Mouse (Mus musculus): ENCODE measurements around the gene Ebf1.

The Ebf1 gene

GRCm38 (mm10) chr11:44894798-44895197, 277.7 kb downstream of the Ebf1 start:
- no peak for DNase-seq (ENCODE audit: low read depth, low spot score)

- no peak for DNase-seq (ENCODE audit: low read depth, low spot score)
Measured at GRCm38 (mm10) chr11:44895893-44896292, 278.8 kb downstream of the Ebf1 start.

GRCm38 (mm10) chr11:44897140-44897665, 280.1 kb downstream of the Ebf1 start:
- DNase-seq (ENCODE audit: low read depth, low spot score), result no peak

GRCm38 (mm10) chr11:44899554-44899953, 282.4 kb downstream of the Ebf1 start:
- DNase-seq (ENCODE audit: low read depth, low spot score), result no peak

GRCm38 (mm10) chr11:44899965-44900364, 282.8 kb downstream of the Ebf1 start:
- no peak for DNase-seq (ENCODE audit: low read depth, low spot score)

DNA sequence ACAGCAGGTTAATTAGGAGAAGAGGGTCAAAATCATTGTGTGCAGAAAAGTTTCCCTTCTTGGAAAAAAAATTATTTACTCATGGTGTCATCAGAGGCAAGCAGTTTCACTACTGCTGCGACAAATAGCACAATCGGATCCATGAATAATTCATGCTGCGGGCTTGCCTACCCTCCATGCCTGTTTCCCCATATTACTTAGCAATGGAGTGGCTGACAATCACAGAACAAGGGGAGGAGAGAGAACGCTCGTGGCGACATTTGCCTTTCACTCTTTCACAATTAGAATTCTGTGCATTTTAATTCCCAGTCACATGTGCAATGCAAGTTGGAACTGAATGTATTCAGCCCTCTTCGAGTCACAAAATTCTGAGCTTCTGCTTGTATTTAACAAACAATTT, 283.4 kb downstream of the Ebf1 start:
- DNase-seq (ENCODE audit: low read depth, low spot score), result no peak

DNA sequence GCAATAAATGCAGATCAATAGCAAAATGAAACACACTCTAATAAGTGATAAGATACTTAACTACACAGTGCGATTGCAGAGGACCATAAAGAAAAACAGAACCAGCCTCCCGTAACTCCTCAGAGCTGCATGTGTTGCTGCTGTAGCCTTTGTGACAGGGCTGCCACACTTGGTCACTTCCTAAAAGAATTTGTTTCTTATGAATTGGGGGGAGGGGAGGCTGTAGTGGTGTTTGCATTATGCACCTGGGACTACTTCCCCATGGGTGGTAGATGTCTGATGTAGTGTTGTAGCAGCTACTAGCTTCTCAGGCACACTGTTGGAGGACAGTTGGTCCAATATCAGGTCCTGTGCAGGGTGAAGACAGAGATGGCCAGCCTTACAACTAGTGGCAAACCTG, 284.6 kb downstream of the Ebf1 start:
- DNase-seq (ENCODE audit: low read depth, low spot score), result no peak

DNA sequence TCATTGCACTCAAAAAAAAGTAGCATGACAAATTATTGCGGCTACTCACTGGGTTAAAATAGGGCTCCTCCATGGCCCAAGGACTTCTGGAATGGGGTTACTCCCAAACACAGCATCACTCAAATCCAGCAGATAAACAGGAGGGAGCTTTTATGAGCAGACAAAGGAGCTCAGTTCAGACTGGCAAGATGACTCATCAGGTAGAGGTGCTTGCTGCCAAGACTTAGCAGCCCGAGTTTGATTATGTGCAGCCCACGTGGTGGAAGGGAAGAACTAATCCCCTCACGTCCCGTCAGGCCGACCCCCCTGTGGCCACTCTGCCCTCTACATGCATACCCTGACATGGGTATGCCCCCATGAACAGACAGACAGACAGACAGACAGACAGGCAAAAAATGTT, 285.0 kb downstream of the Ebf1 start:
- DNase-seq (ENCODE audit: low read depth, low spot score), result peak; percentile 78

DNA sequence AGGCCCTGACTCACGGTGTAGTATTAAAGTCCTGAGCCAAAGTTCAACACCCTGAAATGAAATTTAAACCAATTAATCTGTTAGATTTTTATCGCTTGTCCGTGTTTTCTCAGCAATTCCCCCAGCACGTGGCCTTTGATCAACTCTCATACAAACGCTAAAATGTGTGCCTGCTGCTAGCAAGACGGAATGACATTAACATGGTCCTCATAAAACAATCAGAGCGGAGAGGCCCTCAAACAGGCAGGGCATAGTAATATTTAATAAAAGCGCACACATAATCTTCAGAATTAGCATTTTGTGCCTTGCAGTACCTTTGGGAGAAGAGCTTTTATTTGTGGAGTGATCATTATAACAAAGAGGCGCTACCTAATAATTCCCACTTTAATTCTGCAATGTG, 287.0 kb downstream of the Ebf1 start:
- no peak for DNase-seq (ENCODE audit: low read depth, low spot score)

- no peak for DNase-seq (ENCODE audit: low read depth, low spot score)
Measured at GRCm38 (mm10) chr11:44906456-44906855, 289.3 kb downstream of the Ebf1 start.

GRCm38 (mm10) chr11:44911765-44912164, 294.6 kb downstream of the Ebf1 start:
- no peak for DNase-seq (ENCODE audit: low read depth, low spot score)

DNA sequence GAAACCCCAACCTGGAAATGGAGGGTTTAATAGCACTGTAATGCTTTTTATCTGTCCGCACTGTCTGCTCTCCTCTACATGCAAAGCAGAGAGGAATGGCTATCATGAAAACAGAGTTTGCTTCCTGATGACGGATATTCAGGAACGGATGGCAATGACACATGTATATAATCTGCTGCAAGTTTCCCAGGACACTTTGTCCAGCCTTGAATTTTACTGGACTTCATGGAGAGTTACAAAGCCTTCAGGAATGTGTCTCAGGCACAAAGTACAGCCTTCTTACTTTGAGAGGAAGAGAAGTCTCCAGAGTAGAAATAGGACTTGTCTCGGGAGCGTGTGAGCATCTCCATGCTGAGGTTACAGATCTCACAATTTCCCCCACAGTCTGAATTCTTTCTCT, 296.7 kb downstream of the Ebf1 start:
- peak; percentile 42 for DNase-seq (ENCODE audit: low read depth, low spot score)

DNA sequence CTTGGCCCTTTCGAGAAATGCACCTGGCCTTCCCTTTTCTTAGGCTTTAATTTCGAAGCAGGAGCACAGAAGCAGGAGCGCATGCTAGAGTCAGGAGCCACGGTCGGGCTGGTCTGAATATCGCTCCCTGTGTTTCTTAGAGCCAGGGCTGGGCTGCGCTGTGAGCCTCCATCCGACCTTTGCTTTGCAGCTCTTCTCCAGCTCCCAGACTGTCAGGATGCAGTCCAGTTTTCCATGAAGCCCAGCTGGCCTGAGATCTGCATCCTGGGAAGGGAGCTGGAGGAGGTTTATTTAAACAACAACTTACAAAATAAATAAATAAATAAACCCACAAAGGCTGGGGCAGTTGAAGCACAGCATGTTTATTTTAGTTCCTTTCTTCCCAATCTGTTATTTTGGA, 299.9 kb downstream of the Ebf1 start:
- no peak for DNase-seq (ENCODE audit: low read depth, low spot score)

DNA sequence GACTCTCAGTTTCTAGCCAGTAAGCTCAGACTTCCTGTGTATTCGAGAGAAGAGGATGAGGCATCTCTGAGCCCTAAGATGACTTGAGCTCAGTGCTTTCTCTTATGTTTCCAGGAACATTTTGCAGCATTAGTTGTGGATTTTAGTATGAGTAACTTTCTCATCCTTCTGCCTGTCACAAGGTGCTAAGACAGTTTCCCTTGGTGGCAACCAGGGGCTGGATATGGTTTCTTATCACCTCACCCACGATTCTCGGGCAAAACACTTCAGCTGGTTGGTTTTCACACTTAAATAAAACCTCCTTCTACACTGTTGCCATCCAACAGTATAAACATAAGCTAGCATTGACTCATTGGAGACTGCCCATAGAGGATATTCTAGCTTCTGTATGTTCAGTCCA, 306.0 kb downstream of the Ebf1 start:
- DNase-seq (ENCODE audit: low read depth, low spot score), result no peak

DNA sequence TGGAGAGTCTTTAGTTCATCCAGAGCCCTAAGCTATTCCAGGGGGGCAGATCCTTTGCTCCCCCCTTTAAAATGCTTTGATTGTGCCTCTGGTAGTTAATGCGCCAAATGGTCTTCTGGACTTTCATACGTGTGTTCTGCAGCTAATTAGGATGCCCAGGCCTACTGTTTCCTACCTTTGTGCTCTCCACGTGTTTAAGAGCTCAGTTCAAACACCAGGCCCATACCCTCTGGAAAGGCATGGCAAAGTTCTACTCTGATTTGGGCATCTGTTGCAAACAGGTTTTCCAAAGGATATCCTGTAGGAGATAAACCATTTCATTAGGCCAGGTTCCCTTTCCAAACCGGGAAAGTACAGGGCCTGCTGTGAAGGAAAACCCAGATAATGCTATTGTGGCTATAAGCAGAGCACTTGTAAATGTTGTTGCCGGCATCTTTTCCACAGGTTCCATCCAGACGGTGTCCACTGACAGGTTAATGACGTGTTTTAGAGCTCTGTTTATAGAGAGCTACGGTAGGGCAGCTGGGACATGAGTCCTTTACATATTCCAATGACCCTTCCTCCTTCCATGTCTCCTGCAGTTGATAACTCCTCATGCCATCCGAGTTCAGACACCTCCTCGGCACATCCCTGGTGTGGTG, 306.9 kb downstream of the Ebf1 start:
- DNase-seq (ENCODE audit: low read depth, low spot score), result no peak

- no peak for DNase-seq (ENCODE audit: low read depth, low spot score)
Measured at GRCm38 (mm10) chr11:44924896-44925295, 307.8 kb downstream of the Ebf1 start.

GRCm38 (mm10) chr11:44925806-44926525, 308.8 kb downstream of the Ebf1 start:
- DNase-seq (ENCODE audit: low read depth, low spot score), result no peak

- DNase-seq (ENCODE audit: low read depth, low spot score), result no peak
Measured at GRCm38 (mm10) chr11:44928403-44928802, 311.3 kb downstream of the Ebf1 start.

- no peak for DNase-seq (ENCODE audit: low read depth, low spot score)
Measured at GRCm38 (mm10) chr11:44932942-44933483, 315.9 kb downstream of the Ebf1 start.

GRCm38 (mm10) chr11:44943781-44944180, 326.7 kb downstream of the Ebf1 start:
- DNase-seq (ENCODE audit: low read depth, low spot score), result peak; percentile 63

GRCm38 (mm10) chr11:44944401-44944800, 327.3 kb downstream of the Ebf1 start:
- peak; percentile 61 for DNase-seq (ENCODE audit: low read depth, low spot score)

- no peak for DNase-seq (ENCODE audit: low read depth, low spot score)
Measured at GRCm38 (mm10) chr11:44946618-44947017, 329.5 kb downstream of the Ebf1 start.

DNA sequence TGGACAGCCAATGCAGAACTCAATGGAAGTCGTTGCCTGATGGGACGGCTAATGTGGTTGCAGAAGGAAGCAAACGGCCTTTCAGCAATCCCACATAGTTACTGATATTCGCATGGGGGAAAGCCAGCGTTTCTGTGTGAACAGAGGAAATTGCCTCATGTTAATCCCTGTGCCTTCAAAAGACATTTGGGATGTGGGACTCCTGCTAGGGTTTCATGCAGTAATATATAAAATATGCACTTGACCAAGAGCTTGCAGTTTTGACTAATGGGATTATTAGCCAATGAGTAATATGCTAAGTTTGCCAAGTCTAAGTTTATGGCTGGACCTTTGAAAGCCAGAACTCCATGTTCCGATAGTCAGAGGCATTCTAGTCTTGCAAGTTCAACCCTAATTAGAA, 331.4 kb downstream of the Ebf1 start:
- peak; percentile 91 for DNase-seq (ENCODE audit: low read depth, low spot score)
